Mouse (Mus musculus) gastrocnemius, postnatal 10 days (tissue): Measurements from ENCODE around the gene Selenow. TPM values are rescaled to one million over a fixed set of nuclear protein-coding genes. Genes with fewer than 3 reads are reported as not detected.

Experiments used
- DNase-seq: peaks from one replicate; pipeline ENCODE4 v3.0.0; 2021; ENCODE audit warnings: mixed read lengths
- total RNA-seq, 2 experiments: library from RNA; stranded (reverse); gene quantifications; 2 replicates each; pipeline ENCODE4 v1.2.3; 2021

The Selenow gene
- total RNA-seq, 2 experiments from 2014 or later: 672 to 685 TPM

DNA sequence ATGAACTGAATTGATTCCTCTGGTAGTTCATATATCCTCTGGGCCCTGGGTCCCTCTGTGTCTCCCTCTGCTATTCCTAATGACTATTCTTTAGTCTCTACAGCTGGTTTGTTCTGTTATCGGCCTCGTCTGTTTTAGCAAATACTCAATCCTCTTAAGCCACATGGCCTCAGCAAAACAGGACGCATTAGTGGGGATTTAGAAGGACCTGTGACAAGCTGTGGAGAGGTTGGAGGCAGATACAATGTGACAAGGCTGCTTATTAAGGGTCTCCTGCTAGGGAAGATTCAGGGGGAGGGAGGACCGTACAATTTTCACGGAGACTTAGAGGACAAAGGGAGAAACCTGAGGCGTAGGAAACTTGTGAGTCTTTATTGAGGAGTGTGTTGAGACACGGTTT, 16.3 kb downstream of the Selenow start:
- no peak for DNase-seq

DNA sequence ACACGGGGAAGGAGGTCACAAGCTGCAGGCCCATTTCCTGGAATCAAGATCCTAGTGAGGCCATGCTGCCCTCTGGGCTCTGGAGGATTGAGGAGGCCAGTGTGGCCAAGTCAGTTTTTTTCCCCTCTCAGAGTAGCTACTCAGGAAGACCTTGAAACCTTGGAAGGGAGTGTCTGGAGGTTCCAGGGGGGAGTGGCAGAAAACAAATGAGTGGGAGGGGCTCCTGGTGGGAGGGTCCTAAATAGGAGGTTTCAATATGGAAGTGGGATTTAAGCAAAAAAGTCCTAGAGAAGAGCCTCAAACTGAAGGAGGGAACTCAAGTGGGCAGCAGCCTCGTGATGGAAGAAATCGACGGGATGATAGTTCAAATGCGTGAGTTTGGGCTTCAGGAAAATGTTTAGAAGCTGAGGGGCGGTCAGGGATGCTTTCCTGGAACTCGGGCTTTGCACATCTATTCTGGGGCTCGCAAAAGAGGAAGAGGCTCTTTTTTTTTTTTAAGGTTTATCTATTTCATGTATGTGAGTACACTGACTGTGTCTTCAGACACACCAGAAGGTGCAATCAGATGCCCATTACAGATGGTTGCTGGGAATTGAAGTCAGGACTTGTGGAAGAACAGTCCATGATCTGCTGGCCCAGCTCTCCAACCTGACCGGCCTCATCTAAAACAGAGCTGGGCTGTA, 20.7 kb downstream of the Selenow start:
- no peak for DNase-seq

- no peak for DNase-seq
Measured at GRCm38 (mm10) chr7:15894251-15894650, 28.0 kb downstream of the Selenow start.

- DNase-seq: no peak
Measured at GRCm38 (mm10) chr7:15884127-15884526, 38.1 kb downstream of the Selenow start.

GRCm38 (mm10) chr7:15882317-15882716, 39.9 kb downstream of the Selenow start, which contains the start of gene Crxos:
Gene Crxos, plus strand, starts transcription at chr7:15882617.
- no peak for DNase-seq

- DNase-seq: no peak
Measured at GRCm38 (mm10) chr7:15881831-15882230, 40.4 kb downstream of the Selenow start.

DNA sequence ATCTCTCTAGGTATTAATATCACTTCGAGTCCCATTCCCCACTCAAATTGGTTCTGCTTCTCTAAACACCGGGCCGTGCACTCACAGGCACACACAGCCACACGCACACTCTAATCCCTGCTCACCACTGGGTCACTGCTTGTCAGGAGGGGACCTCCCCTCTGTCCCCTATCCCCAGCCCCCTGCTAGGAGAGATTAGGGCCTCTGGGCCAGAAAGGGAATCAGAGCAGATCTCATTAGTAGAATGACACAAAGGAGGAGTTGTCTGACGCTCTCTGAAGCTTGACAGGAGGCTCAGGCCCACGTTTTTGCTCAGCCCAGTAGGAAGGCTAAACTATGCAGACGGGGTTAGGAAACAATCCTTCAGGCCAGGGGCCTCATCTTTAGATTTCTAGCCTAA, 40.8 kb downstream of the Selenow start:
- DNase-seq: no peak

GRCm38 (mm10) chr7:15879756-15880155, 42.4 kb downstream of the Selenow start, which contains the start of gene Crx:
Gene Crx, minus strand, starts transcription at chr7:15879968.
- no peak for DNase-seq

Other genes starting within 250 kb of the Selenow start
- not detected for gene Obox5, start 172.3 kb downstream of the Selenow start, total RNA-seq
- gene Obox6, start 82.7 kb downstream of the Selenow start, total RNA-seq: not detected
- not detected for gene Crx, start 42.4 kb downstream of the Selenow start, total RNA-seq
- not detected for gene Crxos, start 39.8 kb downstream of the Selenow start, total RNA-seq
- gene Nop53, start 23.7 kb upstream of the Selenow start, total RNA-seq: 100 to 1,000 TPM; 135 to 141 TPM
- gene Ehd2, start 45.2 kb upstream of the Selenow start, total RNA-seq: 100 to 1,000 TPM; 110 to 126 TPM
- gene Bicra, start 125.5 kb upstream of the Selenow start, total RNA-seq: 10 to 100 TPM in 1 of 2 experiments, 1 to 10 TPM in 1; 8.2 to 11.5 TPM
- gene Zfp541, start 139.4 kb upstream of the Selenow start, total RNA-seq: not detected
- 100 to 1,000 TPM; 123 to 145 TPM for gene Napa, start 176.1 kb upstream of the Selenow start, total RNA-seq
- 10 to 100 TPM; 12.0 to 13.1 TPM for gene Kptn, start 197.5 kb upstream of the Selenow start, total RNA-seq
- under 1 TPM; 0.75 to 0.86 TPM for gene Slc8a2, start 207.4 kb upstream of the Selenow start, total RNA-seq